Mouse (Mus musculus) hindlimb bud, embryonic 11.5 days (tissue): ENCODE results near the gene Gtf2i.

Experiments used
- DNase-seq: peaks from one replicate; pipeline ENCODE4 v3.0.0-alpha.2; 2012; ENCODE audit warnings: low read depth, low spot score; ENCODE audit errors: extremely low spot score

Gtf2i gene

GRCm38 (mm10) chr5:134217900-134218299, 96.7 kb downstream of the Gtf2i start:
- no peak for DNase-seq

- DNase-seq, result no peak
These were observed 100.3 kb downstream of the Gtf2i start for GRCm38 (mm10) chr5:134214021-134214806.

- DNase-seq, result no peak
These were observed 104.5 kb downstream of the Gtf2i start for GRCm38 (mm10) chr5:134209931-134210554.

GRCm38 (mm10) chr5:134206721-134207120, 107.8 kb downstream of the Gtf2i start:
- DNase-seq, result no peak

GRCm38 (mm10) chr5:134193664-134194063, 120.9 kb downstream of the Gtf2i start:
- no peak for DNase-seq

GRCm38 (mm10) chr5:134188571-134188970, 126.0 kb downstream of the Gtf2i start:
- DNase-seq, result no peak
